ENCODE assay signal across 8 mouse cellular contexts in genomic region chr15:89591723-89592455, GRCm38 (mm10). TPM values are rescaled to one million over a fixed set of nuclear protein-coding genes. Genes with fewer than 3 reads are reported as not detected.
A peak's percentile ranks its signal among the peaks of the same experiment; 100 is the strongest.
DNase-seq lines count a peak whose midpoint lies in the region; ATAC-seq lines count a peak whose summit lies in the region.

TSS of gene Rabl2 (minus strand) at chr15:89591923.

- peak within 1 kb of the TSS; percentile 81 for H3K27ac ChIP-seq in hindbrain, embryonic 14.5 days

- no peaks in the 10 kb centered on the region for H3K27me3 ChIP-seq in hindbrain, embryonic 14.5 days (ENCODE audit: control insufficient read depth, insufficient read depth, low read length)

- WGBS in hindbrain, embryonic 14.5 days = under 1% methylated on average over 35 of the region's 35 CpGs

- H3K4me2 ChIP-seq in hindbrain, embryonic 14.5 days (replicated peaks) = peak within 1 kb of the TSS; percentile 90

- H3K9me3 ChIP-seq in hindbrain, embryonic 14.5 days (ENCODE audit: control insufficient read depth, low read length) = no peaks in the 10 kb centered on the region

- peaks cover 15% of the 10 kb centered on the region; the same call in 1 of the 2 replicates for H3K4me1 ChIP-seq in hindbrain, embryonic 14.5 days (replicated peaks; ENCODE audit: control insufficient read depth, insufficient read depth, low read length)

- peak; percentile 90 for DNase-seq in R1 (ENCODE audit: low read depth, low spot score)
- DNase-seq in cerebellum, postnatal 25 days = peak; percentile 85 to 90
- peak; percentile 66 for DNase-seq in frontal cortex, postnatal 25 days (ENCODE audit: low spot score in 2 of 2)
- peak; percentile 90 for DNase-seq in hindbrain, embryonic 14.5 days (ENCODE audit: low spot score)
- DNase-seq in layer of hippocampus, postnatal 36 days = peak; percentile 77 to 83
- peak; percentile 88 for DNase-seq in lung, postnatal 36 days
- DNase-seq in retina, postnatal 1 day = peak; percentile 95
- peak; percentile 80 to 85 for DNase-seq in urinary bladder, adult 18-20 months (ENCODE audit: low spot score in 2 of 2)

- peak within 1 kb of the TSS; percentile 74 for H3K4me3 ChIP-seq in hindbrain, embryonic 14.5 days (replicated peaks; ENCODE audit: low read length)

- H3K9ac ChIP-seq in hindbrain, embryonic 14.5 days = peak within 1 kb of the TSS; percentile 71

- peaks cover 20% of the 10 kb centered on the region for H3K36me3 ChIP-seq in hindbrain, embryonic 14.5 days (replicated peaks; ENCODE audit: control insufficient read depth, insufficient read depth)

- peak; percentile 96 for ATAC-seq in hindbrain, embryonic 14.5 days (ENCODE audit: low FRiP score)

RNA-seq across cellular contexts. Expression of gene Rabl2, which starts in this region (rescaled TPM):
- polyA plus RNA-seq in hindbrain, embryonic 14.5 days (2014; fragmentation: Nextera tagmentation; extraction: Ambion mirVana) = 79.0 and 85.9 TPM in 2 replicates
- 10 to 100 TPM; 27.1 to 31.2 TPM for total RNA-seq in layer of hippocampus, postnatal 36 days (2021)

Comparison
In these comparisons a context has a peak if more than half of its experiments do, and no peak if none do; other contexts are left out.
1. Peak in every context shown above with its lines: DNase-seq, ATAC-seq, H3K4me3 ChIP-seq and H3K27ac ChIP-seq.